Mouse (Mus musculus): ENCODE measurements around the gene Rab3d. TPM values are rescaled to one million over a fixed set of nuclear protein-coding genes. Genes with fewer than 3 reads are reported as not detected.
A peak's percentile ranks its signal among the peaks of the same experiment; 100 is the strongest.
"Not testable (repeated sequence)": the region's sequence is repeated elsewhere in the genome, so short reads cannot be mapped to it uniquely, and the experiment has no call there.

Gene Rab3d
- total RNA-seq, 4 experiments from 2014 or later: 10.7 to 15.7 (median 13.5) TPM

DNA sequence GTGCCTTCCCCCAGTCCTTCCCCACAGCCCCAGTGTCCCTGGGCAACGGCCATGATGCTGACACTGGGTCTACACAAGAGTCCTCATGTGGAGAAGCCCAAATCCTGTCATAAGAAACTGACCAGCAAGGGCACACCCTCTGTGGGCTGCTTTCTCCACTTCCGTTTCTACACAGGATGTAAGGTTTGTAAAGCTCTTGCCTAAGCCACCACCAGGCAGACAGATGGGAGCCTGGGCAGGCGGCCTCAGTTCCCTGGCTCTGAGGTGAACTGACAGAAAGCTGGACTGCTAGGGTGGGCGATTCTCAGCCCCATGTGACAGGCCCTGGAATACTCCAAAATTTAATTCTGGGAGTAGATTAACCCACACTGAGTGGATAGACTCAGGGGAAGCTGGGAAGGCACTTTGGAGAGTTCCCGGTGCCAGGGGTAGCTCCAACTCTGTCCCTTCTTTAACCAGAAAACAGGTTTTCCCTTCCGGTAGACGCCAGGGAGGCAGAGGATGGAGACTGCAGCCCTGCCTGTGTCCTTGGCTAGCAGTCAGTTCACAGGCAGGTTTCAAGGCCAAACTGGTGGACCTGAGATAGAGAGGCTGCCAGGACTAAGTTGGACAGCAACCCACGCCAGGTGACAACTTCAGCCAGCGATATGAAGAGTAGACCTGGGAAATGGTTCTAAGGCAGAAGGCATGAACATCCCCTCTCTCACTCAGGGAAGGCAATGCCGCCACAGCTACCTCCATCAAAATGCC, 8.3 kb downstream of the Rab3d start:
- DNase-seq (ENCODE audit: low spot score in 2 of 2): no peak

GRCm38 (mm10) chr9:21908216-21908615, 9.8 kb downstream of the Rab3d start:
- DNase-seq (ENCODE audit: low spot score in 2 of 2): no peak

DNA sequence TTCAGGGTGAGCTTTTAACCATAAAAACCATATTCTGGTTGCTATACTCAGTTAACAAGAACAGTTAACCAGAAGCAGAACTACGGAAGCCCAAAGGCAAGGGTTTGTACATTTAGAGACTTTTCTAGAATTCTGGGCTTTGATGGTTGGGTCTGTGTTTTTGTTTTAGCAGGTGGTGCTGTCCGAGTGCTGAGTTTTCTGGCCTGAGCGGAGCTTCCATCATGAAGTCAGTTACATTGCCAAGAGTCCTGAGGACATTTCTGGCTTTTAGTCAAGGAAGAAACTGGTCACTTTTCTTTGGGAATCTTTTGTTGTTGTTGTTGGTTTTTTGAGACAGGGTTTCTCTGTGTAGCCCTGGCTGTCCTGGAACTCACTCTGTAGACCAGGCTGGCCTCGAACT, 14.0 kb downstream of the Rab3d start:
- no peak for DNase-seq (ENCODE audit: low spot score in 2 of 2)

DNA sequence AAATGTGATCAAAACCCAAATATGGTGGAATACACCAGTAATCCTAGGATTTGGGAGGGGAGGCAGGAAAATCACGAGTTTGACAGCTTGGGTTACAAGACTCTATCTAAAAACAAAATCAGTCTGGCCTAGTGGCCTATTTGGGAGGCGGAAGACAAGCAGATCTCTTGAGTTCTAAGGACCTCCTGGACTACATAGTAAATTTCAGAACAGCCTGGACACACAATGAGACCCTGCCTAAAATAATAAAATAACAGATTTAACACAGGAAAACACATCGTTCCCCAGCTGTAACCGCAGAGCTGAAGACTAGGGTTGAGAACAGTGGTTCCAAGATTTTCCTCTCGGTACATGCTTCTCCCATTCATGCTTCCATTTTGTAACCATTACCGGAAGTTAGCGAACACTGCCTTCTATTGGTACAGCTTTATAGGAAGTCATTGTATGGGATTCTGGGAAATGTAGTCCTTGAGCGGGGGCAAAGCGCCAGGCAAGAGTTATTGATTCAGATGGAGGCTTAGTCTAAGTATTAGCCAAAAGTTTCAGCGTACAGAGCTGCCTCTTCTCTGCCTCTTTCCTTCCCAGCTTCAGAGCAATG, 16.7 kb downstream of the Rab3d start:
- DNase-seq (ENCODE audit: low spot score in 2 of 2): peak; percentile 39 to 62

GRCm38 (mm10) chr9:21889229-21889628, 28.8 kb downstream of the Rab3d start:
- no peak for DNase-seq (ENCODE audit: low spot score in 2 of 2)

DNA sequence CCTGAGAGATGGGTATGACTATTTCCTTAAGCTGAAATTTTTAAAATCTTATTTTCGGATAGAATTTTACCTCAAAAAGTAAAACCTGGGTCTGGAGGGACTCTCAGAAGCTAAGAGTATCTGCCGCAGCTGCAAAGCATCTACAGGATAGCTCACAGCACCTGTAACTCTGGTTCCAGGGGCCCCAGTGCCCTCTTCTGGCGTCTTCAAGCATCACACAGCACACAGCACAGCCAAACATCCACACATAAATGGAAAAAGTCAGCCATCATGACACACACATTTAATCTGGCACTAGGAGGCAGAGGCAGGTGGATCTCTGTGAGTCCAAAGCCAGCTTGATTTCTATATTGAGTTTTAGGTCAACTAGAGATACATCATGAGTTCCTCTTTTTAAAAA, 41.4 kb downstream of the Rab3d start:
- no peak for DNase-seq (ENCODE audit: low spot score in 2 of 2)

DNA sequence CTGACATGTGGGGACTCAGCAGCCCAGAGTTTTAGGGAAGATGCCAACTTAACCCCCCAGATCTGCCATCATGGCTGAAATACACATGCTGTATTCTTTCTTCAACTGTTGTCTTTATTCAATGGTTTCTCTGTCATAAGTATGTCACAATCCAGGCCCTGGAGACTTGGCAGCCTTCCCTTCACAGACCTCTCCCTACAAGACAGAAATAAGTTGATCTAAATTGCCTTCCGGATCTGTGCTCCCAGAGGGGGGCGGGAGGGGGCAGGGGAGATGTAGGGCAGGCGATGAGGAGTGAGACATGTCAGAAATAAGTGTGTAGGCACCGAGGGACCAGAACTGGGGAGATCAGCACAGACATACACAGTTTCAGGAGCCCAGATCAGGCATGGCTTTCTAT, 45.8 kb downstream of the Rab3d start:
- DNase-seq (ENCODE audit: low spot score in 2 of 2): no peak

DNA sequence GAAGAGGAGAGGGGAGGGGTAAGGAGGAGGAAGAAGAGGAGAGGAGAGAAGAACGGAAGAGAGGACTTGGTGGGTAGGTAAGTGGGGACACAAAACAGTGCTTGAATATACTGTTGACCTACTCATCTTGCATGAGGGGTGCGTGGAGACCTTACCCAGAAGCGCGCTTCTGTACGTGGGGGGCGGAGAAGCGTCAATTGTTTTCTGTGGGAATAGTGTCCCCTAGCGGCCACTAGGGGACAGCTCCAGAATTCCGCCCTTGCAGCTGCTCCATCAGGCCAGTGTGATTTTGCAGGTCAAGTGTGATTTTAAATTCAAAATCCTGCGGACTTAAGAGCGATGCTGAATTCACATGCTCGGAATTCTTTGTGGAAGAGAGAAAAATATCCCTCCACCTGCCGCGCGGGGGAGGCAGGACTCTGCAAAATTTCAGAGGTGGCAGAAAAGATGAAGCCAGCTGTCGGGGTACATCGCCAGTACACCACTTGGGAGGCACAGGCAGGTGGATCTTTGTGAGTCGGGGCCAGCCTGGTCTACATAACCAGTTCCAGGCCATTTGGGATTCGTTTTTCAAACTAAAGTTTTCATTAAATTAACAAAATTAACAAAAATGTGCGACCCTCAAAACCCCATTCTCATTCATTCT, 47.0 kb downstream of the Rab3d start:
- DNase-seq (ENCODE audit: low spot score in 2 of 2): no peak

DNA sequence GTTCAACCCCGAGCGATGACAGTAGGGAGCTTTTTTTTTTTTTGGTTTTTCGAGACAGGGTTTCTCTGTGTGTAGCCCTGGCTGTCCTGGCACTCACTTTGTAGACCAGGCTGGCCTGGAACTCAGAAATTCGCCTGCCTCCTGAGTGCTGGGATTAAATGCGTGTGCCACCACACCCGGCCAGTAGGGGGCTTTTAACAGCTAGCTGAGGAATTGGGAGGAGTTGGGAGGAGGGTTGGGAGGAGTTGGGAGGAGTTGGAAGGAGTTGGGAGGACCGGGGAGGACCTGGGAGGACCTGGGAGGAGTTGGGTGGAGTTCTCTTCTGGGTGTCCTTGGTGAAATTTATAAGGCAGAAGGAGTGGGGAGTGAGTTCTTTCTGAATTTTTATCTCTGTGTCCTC, 48.7 kb downstream of the Rab3d start:
- not testable (repeated sequence) for DNase-seq (ENCODE audit: low spot score in 2 of 2)

- no peak for DNase-seq (ENCODE audit: low spot score in 2 of 2)
Observed at GRCm38 (mm10) chr9:21867726-21868125, 50.3 kb downstream of the Rab3d start.

- no peak for DNase-seq (ENCODE audit: low spot score in 2 of 2)
Observed at GRCm38 (mm10) chr9:21866641-21867040, 51.4 kb downstream of the Rab3d start.

DNA sequence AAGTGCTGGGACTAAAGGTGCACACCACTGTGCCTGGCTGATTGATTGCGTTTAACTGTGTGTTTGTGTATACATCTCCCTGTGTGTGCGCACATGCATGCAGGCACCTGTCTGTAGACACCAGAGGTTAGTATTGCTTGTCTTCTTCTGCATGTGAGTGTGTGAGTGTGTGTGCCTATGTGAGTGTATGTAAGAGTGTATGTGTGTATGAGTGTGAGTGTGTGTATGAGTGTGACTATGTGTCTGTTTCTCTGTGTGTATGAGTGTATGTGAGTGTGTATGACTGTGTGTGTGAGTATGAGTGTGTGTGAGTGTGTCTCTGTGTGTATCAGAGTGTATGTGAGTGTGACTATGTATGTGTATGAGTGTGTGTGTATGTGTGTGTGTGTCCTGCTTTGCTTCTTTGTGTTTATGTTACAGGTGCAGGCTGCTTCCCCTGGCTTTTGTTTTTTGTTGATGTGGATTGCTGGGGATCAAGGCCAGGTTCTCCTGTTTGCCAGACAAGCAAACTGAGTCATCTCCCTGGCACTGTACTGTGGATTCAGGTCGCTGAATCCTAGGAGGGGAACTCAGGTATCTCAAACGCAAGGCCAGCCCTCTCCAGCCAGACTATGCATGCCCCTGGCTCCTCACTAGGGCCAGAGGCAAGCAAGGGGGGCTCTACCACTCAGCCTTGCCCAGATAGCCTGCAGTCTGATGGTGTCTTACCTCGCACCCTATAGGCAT, 52.2 kb downstream of the Rab3d start:
- DNase-seq (ENCODE audit: low spot score in 2 of 2): no peak

- DNase-seq (ENCODE audit: low spot score in 2 of 2): no peak
Observed at GRCm38 (mm10) chr9:21862181-21862580, 55.8 kb downstream of the Rab3d start.

- not testable (repeated sequence) for DNase-seq (ENCODE audit: low spot score in 2 of 2)
Observed at GRCm38 (mm10) chr9:21860349-21860748, 57.6 kb downstream of the Rab3d start.

- DNase-seq (ENCODE audit: low spot score in 2 of 2): no peak
Observed at GRCm38 (mm10) chr9:21859606-21860005, 58.4 kb downstream of the Rab3d start.

GRCm38 (mm10) chr9:21858084-21858483, 59.9 kb downstream of the Rab3d start:
- no peak for DNase-seq (ENCODE audit: low spot score in 2 of 2)

DNA sequence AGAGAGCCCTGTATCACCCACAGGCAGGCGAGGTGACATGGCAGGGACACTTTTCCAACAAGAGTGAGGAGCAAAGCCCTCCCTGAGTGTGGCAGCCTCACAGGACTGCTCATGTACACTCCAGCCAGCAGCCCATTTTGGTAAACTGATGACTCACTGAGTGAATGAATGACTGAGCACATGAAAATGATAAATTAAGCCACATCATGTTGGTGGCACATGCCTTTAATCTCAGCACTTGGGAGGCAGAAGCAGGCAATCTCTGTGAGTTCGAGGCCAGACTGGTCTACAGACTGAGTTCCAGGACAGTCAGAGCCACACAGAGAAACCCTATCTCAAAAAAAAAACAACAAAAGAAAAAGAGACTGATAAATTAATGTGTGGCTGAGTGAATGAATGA, 60.5 kb downstream of the Rab3d start:
- DNase-seq (ENCODE audit: low spot score in 2 of 2): no peak

Other genes starting within 250 kb of the Rab3d start
- gene Ldlr, start 194.7 kb downstream of the Rab3d start, total RNA-seq (2022): 10 to 100 TPM; 23.7 to 32.4 (median 28.6) TPM
- 1 to 10 TPM; 2.0 to 2.5 (median 2.2) TPM for gene Spc24, start 157.9 kb downstream of the Rab3d start, total RNA-seq (2022)
- gene Kank2, start 119.4 kb downstream of the Rab3d start, total RNA-seq (2022): 10 to 100 TPM in 1 of 4 experiments, 1 to 10 TPM in 3; 9.1 to 10.9 (median 9.6) TPM
- not detected for gene Angptl8, start 82.7 kb downstream of the Rab3d start, total RNA-seq (2022)
- 10 to 100 TPM; 14.6 to 19.8 (median 16.8) TPM for gene Dock6, start 65.6 kb downstream of the Rab3d start, total RNA-seq (2022)
- 10 to 100 TPM; 12.9 to 19.5 (median 16.0) TPM for gene Ccdc159, start 9.3 kb upstream of the Rab3d start, total RNA-seq (2022)
- gene Tmem205, start 9.4 kb upstream of the Rab3d start, total RNA-seq (2022): 10 to 100 TPM; 36.3 to 42.6 (median 39.4) TPM
- gene Plppr2, start 18.8 kb upstream of the Rab3d start, total RNA-seq (2022): 100 to 1,000 TPM; 133 to 152 (median 147) TPM
- gene Swsap1, start 37.6 kb upstream of the Rab3d start, total RNA-seq (2022): 10 to 100 TPM; 13.2 to 15.0 (median 14.8) TPM
- gene Epor, start 45.3 kb upstream of the Rab3d start, total RNA-seq (2022): 10 to 100 TPM; 12.9 to 15.3 (median 14.4) TPM
- 1 to 10 TPM; 2.7 to 4.4 (median 3.2) TPM for gene Rgl3, start 71.3 kb upstream of the Rab3d start, total RNA-seq (2022)
- gene Ccdc151, start 84.4 kb upstream of the Rab3d start, total RNA-seq (2022): 1 to 10 TPM; 6.6 to 9.2 (median 6.7) TPM
- 10 to 100 TPM; 89.5 to 94.0 (median 91.8) TPM for gene Prkcsh, start 84.6 kb upstream of the Rab3d start, total RNA-seq (2022)
- 100 to 1,000 TPM; 132 to 153 (median 147) TPM for gene Elavl3, start 133.8 kb upstream of the Rab3d start, total RNA-seq (2022)
- gene Gm49318, start 153.1 kb upstream of the Rab3d start, total RNA-seq (2022): not detected
- gene Zfp653, start 153.2 kb upstream of the Rab3d start, total RNA-seq (2022): 10 to 100 TPM; 20.7 to 23.7 (median 21.9) TPM
- 10 to 100 TPM; 45.4 to 50.8 (median 48.0) TPM for gene Ecsit, start 167.2 kb upstream of the Rab3d start, total RNA-seq (2022)
- 1 to 10 TPM in 1 of 4 experiments, under 1 TPM in 3; 0.37 to 1.2 (median 0.59) TPM for gene Cnn1, start 181.0 kb upstream of the Rab3d start, total RNA-seq (2022)
- 10 to 100 TPM; 52.2 to 69.8 (median 66.6) TPM for gene Elof1, start 199.0 kb upstream of the Rab3d start, total RNA-seq (2022)
- under 1 TPM in 3 of 4 experiments, not detected in 1; 0.32 to 0.42 (median 0.37) TPM for gene Acp5, start 217.5 kb upstream of the Rab3d start, total RNA-seq (2022)
- 10 to 100 TPM; 41.6 to 49.3 (median 46.1) TPM for gene Pigyl, start 238.7 kb upstream of the Rab3d start, total RNA-seq (2022)